Mouse (Mus musculus) liver, embryonic 12.5 days (tissue): ENCODE measurements at regions not wholly inside any gene's neighbourhood (a gene's known extent, or its start where the extent isn't known, plus 50 kb on each side); places are given as distances from the start of the nearest gene placed in this dataset.
"Not testable (repeated sequence)": the region's sequence is repeated elsewhere in the genome, so short reads cannot be mapped to it uniquely, and the experiment has no call there.

Experiments used
- ATAC-seq: fragments of 200-750 bp; cut with Nextera tagmentation; 2 replicates; pipeline ENCODE4 v1.8.0; 2017; ENCODE audit warnings: moderate number of reproducible peaks, mild to moderate bottlenecking, moderate library complexity
- H3K27ac ChIP-seq: fragments of 300-500 bp; sonication (generic); 2 replicates; pipeline ENCODE4 v1.5.1; 2016; ENCODE audit warnings: mild to moderate bottlenecking
- H3K27me3 ChIP-seq: fragments of 300-500 bp; sonication (generic); replicated peaks from 2 replicates; pipeline ENCODE4 v1.6.1; 2016; ENCODE audit warnings: mild to moderate bottlenecking, moderate library complexity
- H3K36me3 ChIP-seq: fragments of 300-500 bp; sonication (generic); 2 replicates; pipeline ENCODE4 v1.6.1; 2016; ENCODE audit warnings: mild to moderate bottlenecking, moderate library complexity
- H3K4me1 ChIP-seq: fragments of 300-500 bp; sonication (generic); 2 replicates; pipeline ENCODE4 v1.6.1; 2016
- H3K4me2 ChIP-seq: fragments of 300-500 bp; sonication (generic); 2 replicates; pipeline ENCODE4 v1.6.1; 2016; ENCODE audit warnings: mild to moderate bottlenecking, moderate library complexity
- H3K4me3 ChIP-seq: fragments of 300-500 bp; sonication (generic); 2 replicates; pipeline ENCODE4 v1.5.1; 2016; ENCODE audit warnings: mild to moderate bottlenecking, moderate library complexity
- H3K9ac ChIP-seq: fragments of 300-500 bp; sonication (generic); 2 replicates; pipeline ENCODE4 v1.6.1; 2016; ENCODE audit warnings: mild to moderate bottlenecking, moderate library complexity
- H3K9me3 ChIP-seq: fragments of 300-500 bp; sonication (generic); replicated peaks from 2 replicates; pipeline ENCODE4 v1.6.1; 2016; ENCODE audit warnings: mild to moderate bottlenecking, moderate library complexity
- WGBS: fragments of 180-500 bp; shearing (Covaris S2); methylation state at CpG from one replicate; pipeline ENCODE4 v1.1.7; 2016; ENCODE audit not compliant: insufficient replicate concordance; 5-methylcytosine and 5-hydroxymethylcytosine counted together

DNA sequence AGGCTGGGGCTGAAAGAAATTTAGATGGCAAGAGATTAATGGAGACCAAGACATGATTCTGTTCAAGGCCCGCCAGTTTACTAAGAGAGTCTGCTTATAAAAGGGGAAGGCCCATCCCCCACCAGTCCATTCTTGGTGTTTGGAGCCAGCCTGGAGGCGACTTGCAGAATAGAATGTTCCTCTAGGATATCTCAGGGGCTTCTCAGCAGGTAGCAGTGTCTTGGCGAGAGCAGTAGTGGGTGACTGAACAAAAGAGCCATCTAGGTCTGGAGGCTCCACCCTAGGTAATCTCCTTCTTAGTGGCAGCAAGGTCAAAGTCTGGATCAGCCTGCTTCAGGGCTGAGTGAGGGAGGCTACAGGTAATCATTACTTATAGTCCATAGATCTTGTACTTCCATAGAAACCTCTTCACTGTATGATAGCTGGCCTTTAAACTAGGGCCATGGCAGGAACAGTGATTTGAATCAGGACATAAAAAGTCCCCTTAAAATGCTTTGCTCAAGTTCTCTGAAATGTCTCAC lies 166.0 kb upstream of the Gm5538 start:
- not testable (repeated sequence) for H3K4me3 ChIP-seq, H3K36me3 ChIP-seq, H3K4me2 ChIP-seq, H3K27ac ChIP-seq, H3K27me3 ChIP-seq, ATAC-seq, H3K9ac ChIP-seq, H3K4me1 ChIP-seq, H3K9me3 ChIP-seq
- 32% methylated on average over 3 of the region's 3 CpGs for WGBS

DNA sequence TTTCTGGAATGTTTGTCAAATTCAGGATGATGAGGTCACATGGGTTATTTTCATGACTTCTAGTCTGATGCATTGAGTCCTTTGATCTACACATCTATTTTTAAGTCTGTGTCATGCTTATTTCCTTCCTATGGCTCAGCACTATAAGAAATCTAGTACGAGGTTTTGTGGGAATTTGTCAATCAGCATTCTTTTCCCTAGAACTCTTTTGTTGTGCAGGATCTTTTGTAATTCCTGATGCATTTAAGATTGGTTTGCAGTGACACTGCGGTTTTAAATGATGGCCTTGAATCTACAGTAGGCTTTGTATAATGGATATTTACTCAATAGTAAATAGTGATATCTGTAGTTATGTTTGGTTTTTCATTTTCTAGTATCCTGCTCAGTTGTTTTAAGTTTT lies 187.0 kb upstream of the Gm5538 start:
- Histone ChIP-seq H3K4me2 (no peak overlapping the region), H3K9me3 (no peaks in the 10 kb centered on the region), H3K4me3 (no peak overlapping the region), H3K36me3 (no peaks in the 10 kb centered on the region), H3K27ac (no peak overlapping the region), H3K9ac (no peak overlapping the region), H3K4me1 (no peaks in the 10 kb centered on the region), H3K27me3 (no peaks in the 10 kb centered on the region)
- ATAC-seq = no peak
- WGBS = 56% methylated on average over 2 of the region's 2 CpGs

DNA sequence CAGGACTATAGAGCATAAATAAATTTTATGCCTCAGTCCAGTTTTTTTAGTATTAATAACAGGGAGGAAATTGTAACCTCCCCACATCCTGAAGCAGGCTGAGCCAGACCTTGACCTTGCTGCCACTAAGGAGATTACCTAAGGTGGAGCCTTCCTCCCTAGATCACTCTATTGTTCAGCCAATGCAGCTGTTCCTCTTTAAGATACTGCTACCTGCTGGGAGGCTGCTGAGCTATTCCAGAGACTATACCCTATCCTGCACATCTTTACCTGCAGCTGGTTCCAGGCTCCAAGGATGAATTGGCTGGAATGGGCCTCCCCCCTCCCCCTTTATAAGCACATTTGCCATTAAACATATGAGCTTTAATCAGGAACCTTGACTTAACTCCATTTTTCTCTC lies 189.0 kb upstream of the Gm5538 start:
- H3K36me3 ChIP-seq, H3K27me3 ChIP-seq, H3K4me2 ChIP-seq, H3K9ac ChIP-seq, H3K4me3 ChIP-seq, H3K9me3 ChIP-seq, ATAC-seq, H3K4me1 ChIP-seq, H3K27ac ChIP-seq: not testable (repeated sequence)

DNA sequence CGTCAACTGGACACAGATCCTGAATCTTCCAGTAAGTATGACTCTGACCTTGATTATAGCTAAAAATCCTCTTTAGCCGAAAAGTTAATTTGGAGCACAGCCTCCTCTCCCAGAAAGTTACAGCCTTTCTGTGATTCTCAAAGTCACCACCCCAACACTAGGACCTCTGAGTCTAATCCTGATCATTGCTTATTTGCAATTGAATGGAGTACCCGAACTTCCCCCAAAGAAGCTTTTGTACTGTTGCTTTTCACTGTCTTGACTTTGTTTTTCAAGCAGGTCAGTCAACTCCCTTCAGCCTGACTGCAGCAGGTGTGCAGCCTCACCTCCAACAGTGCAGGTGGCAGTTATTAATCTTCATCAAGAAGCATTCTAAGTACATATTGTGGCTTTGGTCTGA lies 189.7 kb upstream of the Gm5538 start:
- not testable (repeated sequence) for H3K9me3 ChIP-seq, H3K9ac ChIP-seq, H3K36me3 ChIP-seq, ATAC-seq, H3K4me3 ChIP-seq, H3K27ac ChIP-seq, H3K27me3 ChIP-seq, H3K4me1 ChIP-seq, H3K4me2 ChIP-seq
- 67% methylated on average over 3 of the region's 3 CpGs for WGBS

DNA sequence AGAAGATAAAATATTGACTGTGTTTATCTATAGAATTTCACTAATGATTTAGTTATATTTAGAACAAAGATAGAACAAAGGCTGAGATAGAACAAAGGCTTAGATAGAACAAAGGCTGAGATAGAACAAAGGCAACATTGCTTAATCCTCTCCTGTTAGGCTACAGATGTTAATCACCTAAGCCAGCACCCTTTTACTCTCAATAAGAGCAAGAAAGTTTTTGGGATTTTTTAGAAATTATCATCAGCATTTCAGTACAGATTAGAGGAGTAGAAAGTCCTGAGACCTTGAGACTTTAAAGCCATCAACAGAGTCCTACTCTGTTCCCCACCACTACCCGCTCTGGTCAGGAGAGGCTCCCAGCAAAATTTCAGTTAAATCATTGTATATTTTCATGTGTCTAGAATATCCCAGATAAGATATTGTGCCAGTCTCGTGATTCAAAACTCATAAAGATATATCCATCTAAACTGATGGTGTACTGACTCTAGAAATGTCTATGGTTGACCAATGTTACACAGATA lies 187.2 kb upstream of the Igsf10 start:
- no peaks in the 10 kb centered on the region for H3K36me3 ChIP-seq
- H3K9me3 ChIP-seq = no peaks in the 10 kb centered on the region
- 62% methylated on average over 2 of the region's 2 CpGs for WGBS
- H3K4me3 ChIP-seq = no peak overlapping the region
- no peak overlapping the region for H3K9ac ChIP-seq
- H3K4me1 ChIP-seq = no peaks in the 10 kb centered on the region
- H3K27me3 ChIP-seq = no peaks in the 10 kb centered on the region
- no peak overlapping the region for H3K27ac ChIP-seq
- no peak overlapping the region for H3K4me2 ChIP-seq
- ATAC-seq = no peak

DNA sequence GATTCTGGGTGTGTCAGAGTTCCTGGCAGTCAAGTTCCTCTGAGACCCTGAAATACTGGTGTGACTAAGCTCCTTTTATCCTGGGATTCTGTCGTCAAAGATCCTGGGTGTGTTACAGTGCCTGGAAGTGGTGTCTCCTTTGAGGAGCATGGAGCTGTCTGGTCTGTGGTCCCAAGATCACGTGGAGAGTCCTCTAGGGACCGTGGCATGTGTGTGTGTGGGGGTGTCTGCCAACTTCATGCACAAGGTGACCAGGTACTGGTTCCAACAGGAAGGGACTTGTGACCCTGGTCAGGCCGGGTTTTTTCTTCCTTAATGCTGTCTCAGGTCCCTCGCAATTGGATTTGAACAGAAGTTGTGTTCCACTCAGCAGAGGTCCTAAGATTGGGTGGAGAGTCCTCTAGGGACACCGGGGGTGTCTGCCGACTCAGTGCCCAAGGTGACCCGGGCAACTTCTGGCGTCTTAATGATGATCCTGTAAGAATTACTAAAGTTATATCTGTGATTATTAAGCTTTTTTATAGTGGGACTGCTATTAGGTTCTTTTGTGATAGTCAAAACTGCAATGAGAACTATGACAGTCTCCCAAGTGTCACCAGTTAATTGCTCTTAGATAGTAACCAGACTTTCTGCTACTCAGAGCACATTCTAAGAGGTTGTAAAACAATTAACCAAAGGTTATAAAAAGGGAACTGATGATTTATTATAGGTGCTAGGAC lies 186.6 kb upstream of the Igsf10 start:
- Histone ChIP-seq H3K4me3 (no peak overlapping the region), H3K36me3 (no peaks in the 10 kb centered on the region), H3K27ac (no peak overlapping the region), H3K4me1 (no peaks in the 10 kb centered on the region), H3K27me3 (no peaks in the 10 kb centered on the region), H3K9ac (no peak overlapping the region), H3K9me3 (no peaks in the 10 kb centered on the region), H3K4me2 (no peak overlapping the region)
- 68% methylated on average over 9 of the region's 9 CpGs for WGBS
- no peak for ATAC-seq

DNA sequence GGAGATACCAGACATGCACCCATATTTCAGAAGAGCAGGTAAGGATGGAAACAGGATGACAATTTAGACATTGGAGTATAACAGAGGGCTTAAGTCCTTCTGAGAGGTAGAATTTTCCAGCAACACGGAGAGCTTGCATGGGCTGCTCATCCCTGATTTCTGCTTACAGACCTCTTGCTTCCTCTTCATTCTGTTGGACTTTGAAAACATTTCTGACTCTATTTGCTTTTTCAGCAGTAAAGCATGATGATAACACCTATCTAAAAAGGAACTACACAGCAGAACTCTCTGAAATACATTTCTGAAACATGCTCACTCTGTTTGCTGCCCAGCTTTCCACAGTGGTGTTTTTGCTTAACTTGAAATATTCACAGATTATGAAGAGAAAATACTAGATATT lies 176.6 kb upstream of the Igsf10 start:
- ATAC-seq = no peak
- no peaks in the 10 kb centered on the region for H3K36me3 ChIP-seq

DNA sequence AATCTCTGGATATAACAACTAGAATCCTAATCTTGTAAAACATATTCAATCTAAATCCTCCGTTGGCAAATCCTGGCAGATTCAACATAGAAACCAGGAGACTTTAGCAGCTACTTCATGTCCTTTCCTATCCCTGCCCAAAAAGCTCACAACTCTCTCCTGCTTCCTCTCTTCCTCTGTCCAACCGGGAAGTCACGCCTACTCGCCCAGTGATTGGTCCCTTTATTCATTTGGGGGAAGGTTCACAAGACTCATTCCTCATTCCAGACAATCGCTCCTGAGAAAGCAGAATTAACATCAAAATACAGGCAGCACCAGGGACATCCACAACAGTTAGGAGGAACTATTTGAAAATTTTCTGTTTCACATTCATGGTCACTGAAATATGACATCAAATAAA lies 133.9 kb upstream of the Igsf10 start:
- Histone ChIP-seq H3K9ac (no peak overlapping the region), H3K9me3 (no peaks in the 10 kb centered on the region), H3K27me3 (no peaks in the 10 kb centered on the region), H3K4me1 (no peaks in the 10 kb centered on the region), H3K4me2 (no peak overlapping the region), H3K36me3 (no peaks in the 10 kb centered on the region), H3K4me3 (no peak overlapping the region), H3K27ac (no peak overlapping the region)
- ATAC-seq = no peak
- 31% methylated on average over 5 of the region's 5 CpGs for WGBS

More for the DNA sequence above, 176.6 kb upstream of the Igsf10 start:
- no peak overlapping the region for H3K27ac ChIP-seq
- H3K4me3 ChIP-seq = no peak overlapping the region
- H3K9ac ChIP-seq = no peak overlapping the region
- no peaks in the 10 kb centered on the region for H3K4me1 ChIP-seq
- no peaks in the 10 kb centered on the region for H3K27me3 ChIP-seq
- H3K9me3 ChIP-seq = no peaks in the 10 kb centered on the region
- H3K4me2 ChIP-seq = no peak overlapping the region
- 56% methylated on average over 1 of the region's 1 CpGs for WGBS

DNA sequence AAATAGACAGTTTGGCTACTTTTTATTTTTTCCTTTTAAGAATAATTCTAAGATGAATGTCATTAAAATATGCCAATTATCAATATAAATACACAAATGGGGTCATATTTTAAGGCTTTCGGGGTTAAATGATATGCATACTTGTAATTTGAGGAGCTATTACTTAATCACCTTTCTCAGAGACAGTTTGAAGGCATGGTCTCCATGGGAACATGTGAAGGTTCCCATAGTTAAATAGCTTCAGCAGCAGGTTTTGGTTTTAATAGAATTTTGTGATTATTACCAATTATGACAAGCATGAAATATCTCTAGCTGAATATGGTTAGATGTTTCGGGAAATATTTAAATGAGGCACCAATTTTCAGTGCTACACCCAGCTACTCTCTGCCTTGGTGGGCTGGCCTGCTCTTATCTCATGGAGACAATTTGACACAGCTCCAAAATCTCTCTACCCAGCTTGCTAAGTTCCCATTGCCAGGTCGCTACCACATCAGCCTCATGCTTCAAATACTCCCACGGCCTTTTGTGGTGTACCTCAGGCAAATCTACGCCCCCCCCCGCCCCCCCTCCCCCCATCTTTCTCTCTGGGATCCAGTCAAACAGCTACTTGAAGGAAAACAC lies 133.4 kb upstream of the Igsf10 start:
- H3K27ac ChIP-seq = no peak overlapping the region
- no peaks in the 10 kb centered on the region for H3K9me3 ChIP-seq
- H3K27me3 ChIP-seq = no peaks in the 10 kb centered on the region
- WGBS = 24% methylated on average over 6 of the region's 6 CpGs
- H3K4me2 ChIP-seq = no peak overlapping the region
- no peak overlapping the region for H3K9ac ChIP-seq
- H3K36me3 ChIP-seq = no peaks in the 10 kb centered on the region
- no peak overlapping the region for H3K4me3 ChIP-seq
- H3K4me1 ChIP-seq = no peaks in the 10 kb centered on the region
- ATAC-seq = peak; percentile 57; the same call in 1 of the 2 replicates

DNA sequence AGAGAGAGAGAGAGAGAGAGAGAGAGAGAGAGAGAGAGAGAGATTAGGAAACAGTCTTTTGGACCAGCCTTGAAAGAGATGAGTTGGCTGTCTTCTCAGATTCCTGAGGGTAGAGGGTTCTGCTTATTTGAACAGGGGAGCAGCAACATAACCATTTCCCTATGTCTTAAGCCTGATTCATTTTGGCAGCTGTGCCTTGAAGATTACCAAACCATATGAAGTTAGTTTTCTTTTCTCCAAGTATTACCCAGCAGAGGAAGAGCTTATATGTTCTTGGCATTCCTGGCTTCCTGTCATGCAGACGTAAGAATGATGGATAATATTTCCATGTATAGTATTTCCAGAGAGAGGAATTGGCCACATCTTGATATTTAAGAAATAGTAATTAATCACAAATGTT lies 124.8 kb upstream of the Igsf10 start:
- no peaks in the 10 kb centered on the region for H3K9me3 ChIP-seq
- H3K4me2 ChIP-seq = no peak overlapping the region
- no peak for ATAC-seq
- H3K27ac ChIP-seq = no peak overlapping the region
- no peaks in the 10 kb centered on the region for H3K36me3 ChIP-seq
- H3K9ac ChIP-seq = no peak overlapping the region
- no peaks in the 10 kb centered on the region for H3K27me3 ChIP-seq
- 49% methylated on average over 1 of the region's 1 CpGs for WGBS
- H3K4me3 ChIP-seq = no peak overlapping the region
- H3K4me1 ChIP-seq = no peaks in the 10 kb centered on the region

DNA sequence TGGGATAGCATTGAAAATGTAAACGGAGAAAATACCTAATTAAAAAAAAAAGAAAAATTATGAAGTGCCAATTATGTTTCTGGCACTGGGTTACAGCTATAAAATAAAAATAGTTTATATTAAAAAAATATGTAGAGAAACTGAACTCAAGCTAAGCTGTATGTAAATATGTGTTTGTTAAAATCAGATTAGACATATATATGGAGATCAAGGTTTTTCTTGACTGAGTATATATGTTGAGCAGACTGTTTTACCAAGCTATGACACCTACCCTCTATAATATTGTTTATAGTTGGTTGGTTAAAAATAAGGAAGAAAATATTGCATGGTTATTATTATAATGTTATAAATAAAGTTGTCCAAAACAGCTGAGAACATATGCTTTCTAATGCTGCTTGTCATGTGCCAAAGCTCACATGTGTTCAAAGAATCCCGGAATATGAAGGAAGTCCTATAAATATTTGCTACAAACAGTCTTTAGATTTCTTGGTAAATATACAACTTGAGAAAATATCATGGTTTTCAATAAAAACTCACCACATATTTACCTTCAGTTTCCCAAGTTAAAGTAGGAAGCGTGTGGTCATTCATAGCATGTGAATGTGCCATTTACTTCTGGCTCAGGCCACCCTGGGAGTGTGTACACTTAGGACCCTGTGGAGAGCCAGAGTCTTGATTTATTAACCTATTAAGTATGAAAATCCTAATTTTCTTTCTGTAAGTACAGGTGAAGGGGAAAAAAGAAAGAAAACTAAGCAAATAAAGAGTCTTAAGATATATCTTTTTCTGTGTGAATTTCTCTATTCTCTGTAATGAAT lies 118.4 kb upstream of the Igsf10 start:
- no peaks in the 10 kb centered on the region for H3K27me3 ChIP-seq
- WGBS = 59% methylated on average over 3 of the region's 3 CpGs
- no peak overlapping the region for H3K4me2 ChIP-seq
- no peaks in the 10 kb centered on the region for H3K4me1 ChIP-seq
- no peaks in the 10 kb centered on the region for H3K36me3 ChIP-seq
- no peak overlapping the region for H3K4me3 ChIP-seq
- H3K9me3 ChIP-seq = no peaks in the 10 kb centered on the region
- no peak for ATAC-seq
- no peak overlapping the region for H3K9ac ChIP-seq
- no peak overlapping the region for H3K27ac ChIP-seq

DNA sequence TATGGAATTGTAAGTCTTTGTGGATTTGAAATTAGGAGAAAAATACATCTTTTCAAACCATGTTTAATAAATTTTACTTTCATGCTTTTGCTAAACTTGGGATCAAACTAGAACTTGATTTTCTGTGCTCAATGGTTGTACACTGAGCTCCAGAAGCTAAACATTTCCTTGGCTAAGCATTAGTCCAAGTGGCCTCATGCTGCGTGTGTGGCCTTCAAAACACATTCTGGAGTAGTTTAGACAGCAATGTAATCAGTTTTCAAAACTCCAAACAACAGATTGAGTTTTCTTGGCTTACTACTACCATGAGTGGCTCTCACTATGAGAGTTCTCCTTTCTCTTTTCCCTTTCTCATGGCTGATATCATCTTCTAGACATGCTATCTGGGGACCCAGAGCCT lies 112.7 kb upstream of the Igsf10 start:
- Histone ChIP-seq H3K4me1 (no peaks in the 10 kb centered on the region), H3K36me3 (no peaks in the 10 kb centered on the region), H3K27me3 (no peaks in the 10 kb centered on the region), H3K4me3 (no peak overlapping the region), H3K9ac (no peak overlapping the region), H3K27ac (no peak overlapping the region), H3K9me3 (no peaks in the 10 kb centered on the region), H3K4me2 (no peak overlapping the region)
- WGBS = 81% methylated on average over 1 of the region's 1 CpGs
- ATAC-seq = no peak
